Mouse (Mus musculus) G1E-ER4 (cell line): ENCODE results near the gene Rgcc. TPM values are rescaled to one million over a fixed set of nuclear protein-coding genes. Genes with fewer than 3 reads are reported as not detected.

ENCODE experiments used
- GATA1 ChIP-seq: IDR thresholded peaks from one replicate; pipeline ENCODE4 v1.8.0; 2012; ENCODE audit warnings: low read length, inconsistent platforms
- polyA plus RNA-seq: library from polyadenylated mRNA; stranded (reverse); fragments of >175 nt; gene quantifications from 2 replicates; pipeline ENCODE4 v1.2.3, GENCODE M21; 2012

Gene Rgcc
- polyA plus RNA-seq, 1 experiment: not detected

DNA sequence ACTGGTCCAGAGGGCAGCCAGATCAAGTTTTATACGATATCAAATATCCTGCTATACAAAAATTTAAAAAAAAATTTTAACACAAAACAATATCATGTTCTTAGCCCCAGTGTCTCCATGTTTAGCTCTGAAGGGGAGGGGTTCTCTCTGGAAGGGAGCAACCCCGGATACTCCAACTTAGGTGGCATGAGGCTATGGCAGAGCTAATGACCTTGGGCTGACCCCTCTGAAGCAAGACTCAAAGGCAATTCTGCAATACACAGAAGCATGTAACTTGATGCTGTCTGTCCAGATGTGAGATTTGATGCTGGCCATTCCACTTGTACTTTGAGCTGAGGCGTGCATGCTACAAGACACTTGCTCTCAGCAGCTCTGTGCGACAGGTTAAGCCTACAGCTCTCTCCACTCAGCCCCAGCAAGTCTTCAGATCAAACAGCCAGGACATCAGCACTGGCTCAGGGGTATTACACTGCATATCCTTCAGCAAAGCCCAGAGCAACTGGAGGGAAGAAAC is 60.3 kb downstream of the Rgcc start:
- no peak for TF ChIP-seq GATA1

DNA sequence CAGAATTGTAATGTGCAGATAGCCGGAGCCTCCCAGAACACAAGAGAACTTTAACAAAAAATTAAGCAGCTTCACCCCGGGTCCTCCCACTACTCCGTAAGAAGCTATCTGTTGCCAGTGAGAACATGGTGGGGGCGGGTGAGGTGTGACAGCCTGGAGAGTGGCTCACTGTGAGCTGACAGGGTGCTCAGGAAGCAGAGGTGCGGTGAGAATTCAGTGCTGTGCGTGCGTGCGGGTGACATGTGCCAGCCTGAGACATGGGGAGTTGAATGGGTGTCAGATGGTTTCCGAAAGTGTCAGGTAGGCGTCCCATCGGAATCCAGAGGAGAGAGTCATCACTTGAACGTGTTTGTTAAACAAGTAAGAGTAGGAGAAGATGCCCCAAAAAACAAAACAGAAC is 62.0 kb downstream of the Rgcc start:
- TF ChIP-seq GATA1: no peak

Other genes starting within 250 kb of the Rgcc start
- not detected in 2 replicates for gene Zfp957, start 54.3 kb downstream of the Rgcc start, polyA plus RNA-seq
- 38.8 and 60.5 TPM in 2 replicates for gene Naa16, start 89.1 kb upstream of the Rgcc start, polyA plus RNA-seq
- gene Mtrf1, start 96.1 kb upstream of the Rgcc start, polyA plus RNA-seq: 0.41 and 0.54 TPM in 2 replicates
- gene Kbtbd7, start 124.9 kb upstream of the Rgcc start, polyA plus RNA-seq: 5.1 and 5.3 TPM in 2 replicates
- gene Kbtbd6, start 150.2 kb upstream of the Rgcc start, polyA plus RNA-seq: 3.7 TPM in 2 replicates
- 6.8 and 9.0 TPM in 2 replicates for gene Elf1, start 179.5 kb upstream of the Rgcc start, polyA plus RNA-seq
- 9.3 and 13.1 TPM in 2 replicates for gene Wbp4, start 179.9 kb upstream of the Rgcc start, polyA plus RNA-seq